Mouse (Mus musculus) spleen, adult 2 months (tissue): ENCODE data around the gene Hmga1b.

ENCODE experiments used
- CTCF ChIP-seq: fragments of 200-500 bp; IDR thresholded peaks from 2 replicates; pipeline ENCODE4 v1.5.1; 2011; ENCODE audit warnings: mild to moderate bottlenecking, inconsistent platforms; ENCODE audit not compliant: insufficient read depth, insufficient read length, insufficient replicate concordance; ENCODE audit errors: extremely low read depth
- POLR2A ChIP-seq: fragments of 200-500 bp; IDR thresholded peaks from 2 replicates; pipeline ENCODE4 v1.6.1; 2011; ENCODE audit warnings: low read depth, low read length, inconsistent platforms

- TF ChIP-seq CTCF (no peak), POLR2A (no peak)
Observed at GRCm38 (mm10) chr11:120784064-120784791, 21.6 kb downstream of the Hmga1b start, which contains the start of the genes Rfng and Gps1.
